Mouse (Mus musculus): ENCODE results near the gene Rnf144a.

DNA sequence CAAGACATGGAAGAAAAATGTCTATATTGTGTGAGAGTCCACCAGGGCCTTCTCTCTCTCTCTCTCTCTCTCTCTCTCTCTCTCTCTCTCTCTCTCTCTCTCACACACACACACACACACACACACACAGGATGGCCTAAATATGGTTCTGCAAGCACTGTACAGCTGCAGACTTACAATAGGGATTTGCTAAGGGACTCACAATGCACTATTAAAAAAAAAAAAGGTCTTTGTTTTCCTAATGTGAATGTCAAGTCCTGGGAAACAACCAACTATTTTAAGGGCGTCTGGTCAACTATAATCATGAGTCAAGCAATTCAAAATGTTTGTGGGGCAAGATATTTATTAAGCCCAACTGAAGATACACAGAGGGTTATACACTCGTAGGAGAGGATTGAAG is 71.9 kb downstream of the Rnf144a start:
- TF ChIP-seq CTCF (IDR thresholded peaks at IDR 0.05; ENCODE audit: insufficient read depth, low read length) (no peak), POLR2A (IDR thresholded peaks at IDR 0.05; ENCODE audit: borderline replicate concordance, extremely low read depth, low read depth, low read length) (no peak)

All from lung, adult 2 months (tissue).